Mouse (Mus musculus): ENCODE measurements around the gene Adamts17.

Adamts17 gene

DNA sequence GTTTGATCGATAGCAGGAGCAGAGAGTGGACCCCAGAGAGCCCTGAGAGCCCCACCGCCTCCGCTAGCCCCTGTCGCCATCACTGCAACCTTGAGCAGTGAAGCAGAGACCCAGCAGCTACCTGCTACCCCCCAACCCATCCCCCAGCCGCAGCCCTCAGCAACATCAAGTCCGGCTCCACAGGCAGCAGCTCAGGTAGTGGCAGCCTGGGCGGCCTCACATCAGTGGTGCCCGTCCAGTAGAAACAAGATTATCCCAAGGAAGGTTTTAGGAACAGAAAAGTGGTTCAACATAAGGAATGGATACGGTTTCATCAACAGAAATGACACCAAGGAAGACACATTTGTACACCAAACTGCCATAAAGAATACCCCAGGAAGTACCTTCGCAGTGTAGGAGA, 243.2 kb downstream of the Adamts17 start:
- no peak for DNase-seq (ENCODE audit: low spot score)

DNA sequence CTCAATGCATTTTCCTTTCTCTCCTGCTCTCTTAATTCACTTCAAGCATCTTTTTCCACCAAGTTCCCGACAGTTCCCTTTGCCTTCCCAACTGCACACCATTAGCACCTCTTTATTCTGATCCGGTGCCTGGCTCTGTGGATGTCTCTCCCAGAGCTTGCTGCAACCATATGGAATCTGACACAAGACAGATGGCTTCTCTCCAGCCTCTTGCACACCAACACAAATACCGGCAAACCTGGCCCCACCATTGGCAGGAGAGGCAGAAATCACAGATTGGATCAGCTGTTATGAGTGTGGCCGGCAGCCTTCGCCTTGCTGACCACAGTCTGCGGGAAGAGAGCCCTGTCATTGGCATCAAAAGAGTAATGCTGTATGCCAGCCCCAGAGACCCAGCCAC, 248.2 kb downstream of the Adamts17 start:
- no peak for DNase-seq (ENCODE audit: low spot score)

DNA sequence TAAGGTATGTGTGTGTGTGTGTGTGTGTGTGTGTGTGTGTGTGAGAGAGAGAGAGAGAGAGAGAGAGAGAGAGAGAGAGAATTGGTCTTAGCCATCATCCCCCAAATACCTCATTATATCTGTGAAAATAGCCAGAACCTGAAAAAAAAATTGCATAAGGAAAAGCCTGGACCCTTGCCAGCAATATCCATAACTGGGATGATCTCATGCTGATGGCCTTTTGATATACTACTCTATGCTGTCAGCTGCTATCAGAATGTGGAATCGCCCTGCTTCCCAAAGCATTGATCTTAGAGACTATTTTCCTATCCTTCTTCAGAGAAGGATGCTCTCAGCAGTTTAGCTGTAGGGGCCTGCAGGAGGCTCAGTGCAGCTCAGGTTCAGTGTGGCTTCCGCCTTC, 257.6 kb downstream of the Adamts17 start:
- DNase-seq (ENCODE audit: low spot score) = no peak

DNA sequence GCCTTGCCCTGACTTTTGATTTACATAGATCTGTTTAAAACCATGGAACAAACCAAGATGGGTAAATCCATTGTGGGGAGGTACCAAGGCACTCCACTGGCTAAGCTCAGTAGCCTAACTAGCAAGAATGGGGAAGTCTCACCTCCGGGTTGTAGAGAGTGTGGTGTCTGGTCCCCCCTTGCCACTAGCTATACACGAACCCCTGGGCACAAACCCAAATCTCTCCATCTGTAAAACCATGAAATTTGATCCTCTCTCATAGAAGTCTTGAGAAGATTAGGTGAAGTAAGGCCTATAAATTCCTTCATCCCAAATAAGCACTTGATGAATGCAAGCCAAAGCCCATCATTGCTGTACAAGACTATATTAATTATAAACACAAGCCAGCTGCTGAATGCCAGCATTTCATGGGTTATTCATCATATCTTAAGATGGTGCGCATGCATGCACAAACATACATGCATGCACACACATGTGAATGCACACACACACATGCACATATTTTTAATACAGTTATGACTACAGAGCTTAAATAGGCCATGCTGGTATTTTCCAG, 262.0 kb downstream of the Adamts17 start:
- no peak for DNase-seq (ENCODE audit: low spot score)

DNA sequence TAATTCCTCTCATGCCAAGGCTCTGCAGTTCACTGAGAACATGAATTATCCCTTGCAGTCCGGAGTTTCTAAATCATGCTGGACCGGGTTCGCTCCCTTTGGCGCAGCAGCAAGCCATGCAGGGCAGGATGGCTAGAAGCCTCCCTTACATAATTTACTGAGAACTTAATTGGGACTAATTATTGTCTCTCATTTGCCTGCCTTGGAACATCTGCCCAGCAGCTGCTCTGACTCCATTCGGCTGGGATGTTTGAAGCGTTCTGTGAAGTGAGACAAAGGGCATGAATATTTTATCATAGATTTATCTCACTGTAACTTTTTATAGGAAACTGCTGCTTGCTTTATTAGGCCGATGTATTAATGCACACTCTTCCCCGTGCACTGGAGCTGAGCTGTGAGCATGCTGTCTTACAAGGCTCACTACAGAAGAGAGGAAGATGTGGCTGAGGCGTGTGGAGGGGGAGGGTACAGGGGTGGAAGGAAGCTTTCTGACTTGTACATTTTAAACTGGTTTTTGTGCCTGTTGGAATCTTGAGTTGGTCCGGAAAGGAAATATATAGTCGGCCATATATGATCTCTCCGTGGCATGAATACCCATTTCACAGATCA, 271.1 kb downstream of the Adamts17 start:
- no peak for DNase-seq (ENCODE audit: low spot score)

DNA sequence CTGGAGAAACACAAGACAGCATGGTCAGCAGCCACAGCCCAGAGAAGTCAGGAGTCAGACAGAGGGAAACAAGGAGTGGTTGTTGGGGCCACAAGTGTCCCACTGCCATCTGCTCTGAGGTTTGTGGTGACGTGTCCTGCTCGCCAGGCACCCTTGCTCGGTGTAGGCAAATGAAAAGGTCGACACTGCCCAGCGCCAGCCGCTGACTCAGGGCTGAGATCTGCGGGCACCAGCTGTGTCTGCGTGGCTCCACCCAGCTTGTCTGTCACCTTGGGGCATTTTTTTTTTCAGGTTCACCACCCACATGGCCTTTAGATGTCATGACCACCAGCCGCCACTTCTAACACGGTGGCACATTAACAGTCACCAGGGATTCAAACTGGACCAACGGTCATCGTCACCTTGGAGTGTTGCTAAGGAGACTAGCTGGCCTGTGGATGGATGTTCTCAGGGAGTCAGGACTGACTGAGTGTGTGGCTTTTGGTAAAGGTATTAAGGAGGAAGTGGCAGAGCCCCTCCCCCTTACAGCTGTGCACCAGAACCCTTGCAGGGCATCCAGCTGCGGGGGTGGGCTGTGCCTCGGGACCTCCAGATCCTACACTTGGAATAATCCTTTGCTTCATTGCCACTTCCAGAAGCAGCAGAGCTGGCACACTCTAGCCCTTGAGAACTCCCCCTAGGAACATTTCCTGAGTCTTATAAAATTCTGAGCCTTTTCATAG, 273.1 kb downstream of the Adamts17 start:
- DNase-seq (ENCODE audit: low spot score) = no peak

DNA sequence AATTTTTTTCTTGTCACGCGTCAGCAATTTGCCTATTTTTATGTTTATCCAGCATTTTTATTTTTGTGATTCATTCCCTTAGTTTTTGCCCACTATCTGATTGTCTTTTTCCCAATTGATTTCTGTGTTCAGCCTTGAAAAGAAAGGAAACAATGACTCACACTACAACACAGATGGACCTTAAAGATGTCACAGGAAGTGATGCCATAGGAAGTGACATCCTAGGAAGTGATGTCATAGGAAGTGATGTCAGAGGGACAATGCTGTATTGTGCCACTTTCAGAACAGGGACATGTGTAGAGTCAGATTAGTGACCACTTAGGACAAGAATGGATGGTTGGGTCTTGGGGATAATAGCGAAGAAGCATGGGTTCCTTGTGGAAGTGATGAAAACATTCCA, 274.5 kb downstream of the Adamts17 start:
- peak; percentile 2 for DNase-seq (ENCODE audit: low spot score)

DNA sequence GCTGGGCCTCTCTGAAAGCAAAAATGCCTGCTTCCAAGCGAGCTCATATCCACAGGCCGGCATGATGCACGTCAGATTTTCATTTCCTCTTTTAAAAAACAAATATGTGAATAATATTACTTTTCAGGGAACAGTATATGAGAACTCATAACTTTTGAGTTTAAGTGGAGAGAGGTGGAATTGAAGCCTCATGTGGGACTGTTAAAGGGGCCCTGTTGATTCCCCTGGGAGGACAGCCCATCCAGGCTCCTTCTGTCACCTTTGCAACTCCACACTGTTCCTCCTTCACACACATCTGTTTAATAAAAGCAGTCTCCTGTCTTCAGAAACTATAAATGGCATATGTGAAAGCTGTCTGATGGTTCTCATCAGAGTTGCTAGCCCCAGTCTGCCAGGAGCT, 275.5 kb downstream of the Adamts17 start:
- no peak for DNase-seq (ENCODE audit: low spot score)

DNA sequence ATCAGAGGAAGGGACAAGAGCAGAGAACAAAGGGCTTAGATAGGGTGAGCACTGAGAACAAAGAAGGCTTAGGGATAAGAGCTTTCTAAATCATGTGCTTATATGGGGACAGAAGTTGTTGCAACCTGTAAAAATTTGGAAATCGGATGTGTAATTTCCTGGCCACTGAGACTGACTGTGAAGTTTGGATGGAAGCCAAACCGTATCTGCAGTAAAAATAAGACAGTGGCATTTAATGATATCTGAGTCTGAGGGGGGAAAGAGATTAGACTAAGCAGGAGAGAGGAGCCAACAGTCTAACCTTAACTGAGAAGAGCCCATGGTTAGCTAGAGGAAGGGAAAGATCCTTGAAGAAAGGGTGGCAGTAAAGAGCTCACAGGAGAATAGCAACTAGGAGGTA, 295.6 kb downstream of the Adamts17 start:
- no peak for DNase-seq (ENCODE audit: low spot score)

DNA sequence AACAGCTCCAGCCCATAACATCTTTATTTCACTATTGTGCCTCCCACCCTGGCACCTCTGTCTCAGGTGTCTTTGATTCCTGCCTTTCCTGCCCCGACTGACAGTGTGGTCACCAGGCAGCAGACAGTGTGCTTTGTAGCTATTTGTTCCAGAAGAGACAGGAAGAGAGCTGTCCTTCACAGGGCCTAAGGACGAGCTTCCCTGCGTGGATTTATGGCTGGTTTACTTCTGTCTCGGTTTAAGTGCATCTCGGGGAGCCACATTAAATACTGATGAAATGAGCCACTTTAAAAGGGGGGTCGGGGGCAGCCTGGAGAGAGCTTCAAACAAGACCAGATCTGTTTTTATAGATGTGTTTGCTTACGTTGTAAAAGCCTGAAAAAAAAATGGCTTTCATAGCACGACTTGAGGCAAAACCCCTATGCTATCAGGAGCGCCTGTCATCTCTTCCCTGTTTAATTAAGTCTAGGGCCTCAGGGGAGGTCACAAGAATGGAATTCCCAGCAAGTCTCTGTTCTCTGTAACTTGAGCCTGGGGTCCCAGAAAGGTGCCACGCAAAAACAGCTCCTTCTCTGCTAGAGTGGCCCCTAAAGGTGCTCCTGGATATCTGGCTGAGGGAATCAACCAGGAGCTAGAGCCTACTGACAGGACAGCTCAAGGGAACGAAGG, 302.9 kb downstream of the Adamts17 start:
- no peak for DNase-seq (ENCODE audit: low spot score)

DNA sequence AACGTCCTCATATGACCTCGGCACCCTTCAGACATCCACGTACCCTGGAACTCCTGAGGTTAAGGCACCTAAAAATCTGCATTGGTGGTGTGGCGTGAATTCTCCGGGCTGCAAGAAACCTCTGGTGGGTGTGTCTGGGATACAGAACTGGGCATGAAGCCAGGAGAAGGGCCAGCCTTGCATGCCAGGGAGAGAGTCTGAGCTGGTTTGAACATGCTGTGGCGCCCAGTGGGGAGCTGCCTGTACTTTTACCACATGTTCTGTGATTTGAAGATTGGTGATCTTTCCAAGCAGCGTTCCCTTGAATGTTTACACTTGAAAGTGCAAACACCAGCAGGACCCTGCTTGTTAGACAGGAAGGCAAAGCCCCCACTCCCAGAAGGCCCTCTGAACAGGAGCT, 306.2 kb downstream of the Adamts17 start:
- peak; percentile 14 for DNase-seq (ENCODE audit: low spot score)

DNA sequence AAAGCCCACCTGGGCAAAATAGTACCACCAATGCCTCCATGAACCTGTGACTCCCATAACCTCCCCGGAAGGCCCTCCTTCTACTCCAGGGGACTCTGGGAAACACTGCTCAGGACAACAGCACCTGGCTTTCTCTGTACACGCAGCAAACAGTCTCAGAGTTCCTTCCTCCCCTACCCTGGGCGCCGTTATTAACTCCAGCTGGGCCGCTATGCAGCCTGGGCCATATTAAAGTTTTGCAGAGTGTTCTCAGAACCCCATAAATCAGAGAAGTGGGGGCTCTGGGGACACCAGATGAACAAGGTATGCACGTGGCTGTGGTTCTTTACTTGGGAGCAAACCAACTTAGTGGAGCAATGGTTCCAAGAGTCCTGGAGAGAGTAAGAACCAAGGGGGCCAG, 306.6 kb downstream of the Adamts17 start:
- DNase-seq (ENCODE audit: low spot score) = no peak

DNA sequence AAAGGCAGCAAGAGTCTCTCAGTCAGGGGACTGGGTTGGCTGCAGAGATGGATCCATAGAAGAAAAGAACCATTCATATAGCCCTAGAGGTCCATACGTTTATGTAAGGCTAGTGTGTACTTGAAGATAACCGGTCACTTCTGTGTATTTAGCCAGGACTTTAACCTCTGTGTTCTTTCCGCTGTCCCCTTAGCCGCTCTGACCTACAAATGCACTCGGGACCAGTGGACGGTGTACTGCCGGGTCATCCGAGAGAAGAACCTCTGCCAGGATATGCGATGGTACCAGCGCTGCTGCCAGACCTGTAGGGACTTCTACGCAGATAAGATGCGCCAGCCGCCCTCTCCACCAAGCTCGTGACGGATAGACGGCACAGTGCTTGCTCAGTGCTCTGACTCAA, 310.2 kb downstream of the Adamts17 start:
- DNase-seq (ENCODE audit: low spot score) = no peak

DNA sequence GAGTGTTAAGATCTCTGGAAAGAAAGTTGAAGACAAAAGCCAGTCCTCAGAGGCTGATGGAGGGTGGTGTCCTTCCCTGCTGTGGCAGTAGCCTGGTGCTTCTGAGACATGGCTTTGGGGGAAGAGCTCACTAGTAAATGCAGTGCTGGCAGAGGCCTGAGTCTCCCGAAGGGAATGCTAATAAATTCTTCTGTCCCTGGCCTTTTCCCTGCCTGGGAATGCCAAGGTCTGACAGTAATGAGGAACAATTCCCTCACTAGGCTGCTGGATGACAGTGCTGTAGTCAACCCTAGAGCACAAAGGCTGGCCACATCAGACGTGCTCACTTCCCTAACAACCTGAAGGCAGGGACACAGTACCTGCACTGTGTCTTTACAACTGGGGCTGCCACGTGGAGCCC, 313.1 kb downstream of the Adamts17 start:
- DNase-seq (ENCODE audit: low spot score) = no peak

DNA sequence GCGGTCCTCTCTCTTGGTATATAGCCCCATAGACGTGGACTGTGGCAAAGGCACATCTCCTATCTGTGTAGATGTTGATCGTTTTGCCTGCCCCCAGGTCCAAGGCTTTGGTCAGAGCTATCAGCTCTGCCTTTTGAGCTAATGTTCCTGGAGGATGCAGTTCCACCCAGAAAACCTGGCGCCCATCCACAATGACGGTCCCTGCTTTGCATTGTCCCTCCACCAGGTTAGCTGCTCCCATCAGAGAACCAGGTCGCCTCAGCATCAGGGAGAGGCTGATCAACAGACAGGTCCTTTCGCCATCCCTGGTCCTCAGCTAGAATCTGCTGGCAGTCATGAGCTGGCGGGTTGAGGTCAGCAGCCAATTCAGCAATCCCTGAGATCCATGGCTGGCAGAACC, 322.6 kb downstream of the Adamts17 start:
- DNase-seq (ENCODE audit: low spot score) = no peak

DNA sequence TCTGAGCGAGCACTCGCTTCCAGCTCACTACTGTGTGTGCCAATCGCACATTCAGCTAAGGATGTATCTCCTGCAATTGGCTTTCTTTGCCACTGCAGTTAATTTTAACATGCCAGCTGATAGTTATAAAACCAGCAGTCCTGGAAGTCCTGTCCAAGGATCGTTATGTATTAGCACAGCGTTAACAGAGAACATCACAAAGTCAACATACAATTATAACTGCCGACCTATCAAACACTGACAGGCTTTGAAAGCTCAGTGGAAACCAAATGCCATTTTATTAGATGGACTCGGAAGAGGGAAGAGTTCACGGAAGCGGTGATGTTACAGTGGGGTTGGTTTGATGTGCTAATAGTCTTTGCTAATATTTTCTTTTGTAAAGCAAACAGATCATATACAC, 328.8 kb downstream of the Adamts17 start:
- no peak for DNase-seq (ENCODE audit: low spot score)

DNA sequence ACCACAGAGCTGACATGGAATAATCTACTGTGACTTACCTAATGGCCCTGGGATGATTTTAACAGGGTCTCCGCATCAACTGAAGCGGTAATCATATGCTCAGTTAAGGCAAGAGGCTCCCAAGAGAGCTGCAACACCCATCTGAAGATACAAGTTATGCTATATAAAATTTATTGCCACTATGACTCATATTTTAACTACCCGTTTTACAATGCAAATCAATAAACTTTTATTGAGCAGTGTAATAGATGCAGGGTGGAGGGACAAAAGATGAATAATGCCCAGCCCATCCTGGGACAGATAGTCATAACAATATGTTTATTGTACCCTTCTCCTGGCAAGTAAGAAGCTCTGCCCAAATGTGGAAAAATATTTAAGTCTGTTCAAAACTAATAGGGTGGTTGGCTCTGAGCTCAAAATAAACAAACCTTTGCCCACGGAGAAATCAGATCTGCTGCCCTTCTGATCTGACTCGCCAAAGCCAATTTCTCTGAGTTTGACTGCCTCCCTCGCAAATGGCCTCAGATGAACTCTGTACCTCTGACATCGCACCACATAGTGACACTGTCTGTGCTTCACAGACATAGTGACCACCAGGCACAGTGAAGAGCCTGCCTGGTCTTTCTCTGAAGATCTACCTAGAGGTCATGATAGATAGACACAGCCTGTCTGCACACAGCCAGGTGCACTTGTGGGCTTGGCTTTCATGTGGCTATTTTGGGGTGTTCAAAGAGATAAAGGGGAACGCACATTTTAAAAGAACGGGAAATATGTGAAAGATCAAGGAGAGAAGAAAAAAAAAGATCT, 329.4 kb downstream of the Adamts17 start:
- peak; percentile 4 for DNase-seq (ENCODE audit: low spot score)

DNA sequence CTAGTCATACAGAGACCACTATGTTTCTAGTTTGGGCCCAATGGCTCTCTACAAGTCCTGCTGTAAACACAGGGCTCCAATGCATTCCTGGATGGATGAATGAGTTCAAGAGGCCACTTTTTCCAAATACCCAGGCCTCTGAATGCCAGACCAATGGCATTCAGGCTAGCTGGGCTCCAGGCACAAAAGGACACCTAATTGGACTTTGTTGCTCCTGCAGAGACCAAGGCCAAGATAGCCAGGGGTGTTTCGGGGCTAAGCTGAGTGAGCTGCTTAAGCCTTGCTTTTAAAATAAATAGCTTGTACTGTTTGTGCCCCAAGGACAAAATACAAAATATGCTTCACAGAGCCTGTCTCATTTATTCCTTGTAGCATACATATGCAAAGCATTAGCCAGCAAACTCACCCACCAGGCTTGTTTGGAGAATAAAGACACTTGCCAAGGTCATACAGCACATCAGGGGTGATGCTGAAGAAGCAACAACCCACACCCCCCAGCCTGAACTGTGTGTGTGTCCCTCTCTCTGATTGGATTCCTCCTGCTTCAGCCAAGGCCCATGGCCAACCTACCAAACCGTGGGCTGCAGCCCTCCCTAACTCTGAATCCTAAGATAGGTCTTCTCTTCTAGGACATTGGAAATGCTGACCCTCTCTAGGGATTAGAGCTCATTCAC, 334.1 kb downstream of the Adamts17 start:
- DNase-seq (ENCODE audit: low spot score) = no peak

DNA sequence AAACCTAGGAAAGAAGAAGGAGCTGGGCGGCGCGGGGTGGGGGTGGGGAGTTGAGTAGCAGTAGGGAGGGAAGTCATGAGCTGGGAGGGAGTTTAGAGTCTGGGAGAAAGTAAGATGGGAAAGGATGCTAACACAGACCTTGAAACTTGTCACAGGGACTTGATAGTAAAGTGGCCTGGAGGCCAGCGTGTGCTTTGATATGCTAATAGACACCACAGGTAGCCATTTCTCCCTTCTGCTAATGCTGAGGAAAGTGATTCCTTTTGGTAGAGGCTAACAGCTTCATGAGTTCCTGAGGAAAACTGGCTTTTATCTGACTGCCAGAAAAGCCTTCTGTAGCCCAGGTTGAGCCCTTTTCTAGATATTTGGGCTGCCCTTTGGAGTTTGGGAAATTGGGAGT, 344.3 kb downstream of the Adamts17 start:
- DNase-seq (ENCODE audit: low spot score) = no peak

DNA sequence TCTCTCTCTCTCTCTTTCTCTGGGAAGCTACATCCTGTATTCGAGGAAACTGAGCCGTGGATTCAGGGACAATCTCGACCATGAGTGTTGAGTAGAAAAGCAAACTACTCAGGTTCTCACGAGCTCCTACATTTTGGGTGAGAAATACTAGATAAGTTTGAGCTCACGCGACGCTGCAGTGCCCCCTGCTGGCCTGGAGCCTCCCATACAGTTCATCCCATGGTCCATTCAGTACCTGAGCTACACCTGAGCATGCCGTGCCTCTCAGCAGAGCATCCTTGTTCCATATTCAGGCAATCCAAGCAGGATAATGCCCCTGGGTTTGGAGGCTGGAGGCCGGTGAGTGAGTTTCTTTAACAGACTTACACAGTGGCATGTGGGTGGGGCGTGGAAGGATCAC, 359.9 kb downstream of the Adamts17 start:
- DNase-seq (ENCODE audit: low spot score) = peak; percentile 28

Data from adipocyte (in vitro differentiated cells).